Mouse (Mus musculus): ENCODE measurements around the gene Tmie.

- no peak for TF ChIP-seq CTCF (IDR thresholded peaks at IDR 0.05; ENCODE audit: low read depth, low read length)
- no peak for TF ChIP-seq GATA1 (IDR thresholded peaks at IDR 0.05; ENCODE audit: borderline replicate concordance, low read length)
- TF ChIP-seq GATA2 (IDR thresholded peaks at IDR 0.05; ENCODE audit: borderline replicate concordance, low read depth, low read length): no peak
- no peak for TF ChIP-seq POLR2AphosphoS5 (IDR thresholded peaks at IDR 0.05; ENCODE audit: insufficient replicate concordance, low read depth, low read length)
- no peak for TF ChIP-seq TAL1 (conservative IDR thresholded peaks at IDR 0.05; ENCODE audit: low read depth, low read length)
These were observed 9.0 kb upstream of the Tmie start for GRCm38 (mm10) chr9:110888935-110889334.

Measured in G1E (cell line).